Mouse (Mus musculus) thymus, postnatal 14 days (tissue): ENCODE data around the gene Rabgap1l.

Experiments
- DNase-seq: peaks from one replicate; pipeline ENCODE4 v3.0.0; 2021

Rabgap1l gene

GRCm38 (mm10) chr1:160271282-160271967 is 521.6 kb downstream of the Rabgap1l start:
- no peak for DNase-seq

DNA sequence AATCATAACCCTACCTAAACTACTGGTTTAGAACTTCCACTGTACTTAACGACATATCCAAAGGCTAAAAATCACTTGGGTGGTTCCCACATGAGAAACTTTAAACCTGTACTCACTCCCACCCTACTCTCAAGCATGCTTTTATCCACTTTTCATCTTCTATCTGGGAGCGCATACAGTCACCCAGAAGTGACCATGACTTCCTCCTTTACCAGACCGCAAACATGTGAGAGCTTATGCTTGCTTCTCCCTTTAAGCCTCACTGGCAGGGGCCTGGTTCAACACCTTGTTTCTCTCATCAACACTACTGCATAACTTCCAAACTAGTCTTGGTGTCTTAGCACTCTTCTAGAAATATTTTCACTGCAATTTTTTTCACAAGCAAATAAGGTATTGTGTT is 524.7 kb downstream of the Rabgap1l start:
- DNase-seq, result no peak

DNA sequence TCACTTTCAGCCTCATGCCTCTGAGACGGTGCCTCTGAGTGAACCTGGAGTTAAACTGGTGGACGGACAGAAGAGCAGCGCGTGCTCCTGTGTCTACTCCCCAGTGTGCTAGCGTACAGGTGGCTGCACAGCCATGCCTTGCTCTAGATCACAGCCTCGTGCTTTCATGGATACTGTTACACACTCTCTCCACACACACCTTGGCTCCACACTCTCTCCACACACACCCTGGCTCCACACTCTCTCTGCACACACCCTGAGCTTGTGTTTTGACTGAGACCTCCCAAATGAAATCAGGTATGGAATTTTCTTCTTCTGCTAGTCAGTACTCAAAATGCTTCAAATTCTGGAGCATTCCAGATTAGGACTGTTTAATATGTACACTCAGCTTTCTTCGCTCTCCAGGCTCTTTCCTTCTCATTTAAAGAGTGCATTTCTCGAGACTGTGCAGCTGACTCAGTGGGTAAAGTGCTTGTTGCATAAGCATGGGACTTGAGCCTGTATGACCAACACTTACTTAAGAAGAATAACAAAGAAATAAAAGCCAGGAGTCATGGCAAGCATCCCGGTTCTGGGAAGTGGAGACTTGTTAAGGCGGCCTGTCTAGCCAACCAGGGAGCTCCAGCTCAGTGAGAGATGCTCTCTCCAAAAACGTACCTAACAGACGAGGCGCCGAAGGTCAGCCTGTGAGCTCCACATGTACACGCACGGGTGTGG is 529.2 kb downstream of the Rabgap1l start:
- DNase-seq, result no peak

- DNase-seq, result no peak
Observed at GRCm38 (mm10) chr1:160263053-160263452, 530.0 kb downstream of the Rabgap1l start.

DNA sequence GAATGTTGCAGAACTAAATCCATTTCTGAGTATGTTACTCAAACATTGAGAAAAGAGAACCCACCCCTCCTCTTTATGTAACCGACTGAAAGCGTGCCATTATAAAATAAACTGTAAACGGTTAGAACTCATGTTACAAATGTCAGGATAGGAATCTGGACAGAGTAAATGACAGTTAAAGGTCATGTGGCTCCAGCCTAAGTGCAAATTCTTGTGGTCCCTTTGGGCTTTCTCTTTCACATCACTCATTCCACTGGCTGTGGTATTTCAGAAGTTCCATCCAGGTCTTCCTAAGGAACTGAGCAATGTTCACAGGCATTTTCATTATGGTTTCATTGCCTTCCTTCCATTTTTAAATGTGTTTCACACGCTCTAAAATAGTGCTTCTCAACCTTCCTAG is 530.6 kb downstream of the Rabgap1l start:
- no peak for DNase-seq

DNA sequence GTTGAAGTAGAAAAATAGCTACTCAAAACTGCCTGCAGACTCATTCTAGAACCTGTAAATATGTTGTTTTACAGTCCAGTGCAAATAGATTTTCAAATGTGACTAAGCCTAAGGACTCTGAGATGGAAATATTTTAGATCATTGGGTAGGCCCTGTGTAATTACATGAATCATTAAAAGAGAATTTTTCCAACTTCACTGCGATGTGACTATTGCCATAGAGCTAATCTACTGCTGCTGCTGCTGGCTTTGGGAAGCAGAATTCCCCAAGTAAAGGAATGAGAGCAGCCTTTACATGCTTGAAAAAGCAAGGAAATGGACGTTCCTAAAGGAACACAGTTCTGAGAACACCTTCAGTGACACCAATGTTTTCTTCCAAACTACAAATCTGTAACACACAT is 531.2 kb downstream of the Rabgap1l start:
- no peak for DNase-seq

GRCm38 (mm10) chr1:160260605-160261004 is 532.4 kb downstream of the Rabgap1l start:
- no peak for DNase-seq

GRCm38 (mm10) chr1:160259884-160260283 is 533.1 kb downstream of the Rabgap1l start:
- no peak for DNase-seq

- no peak for DNase-seq
Observed at GRCm38 (mm10) chr1:160253108-160253507, 539.9 kb downstream of the Rabgap1l start.

DNA sequence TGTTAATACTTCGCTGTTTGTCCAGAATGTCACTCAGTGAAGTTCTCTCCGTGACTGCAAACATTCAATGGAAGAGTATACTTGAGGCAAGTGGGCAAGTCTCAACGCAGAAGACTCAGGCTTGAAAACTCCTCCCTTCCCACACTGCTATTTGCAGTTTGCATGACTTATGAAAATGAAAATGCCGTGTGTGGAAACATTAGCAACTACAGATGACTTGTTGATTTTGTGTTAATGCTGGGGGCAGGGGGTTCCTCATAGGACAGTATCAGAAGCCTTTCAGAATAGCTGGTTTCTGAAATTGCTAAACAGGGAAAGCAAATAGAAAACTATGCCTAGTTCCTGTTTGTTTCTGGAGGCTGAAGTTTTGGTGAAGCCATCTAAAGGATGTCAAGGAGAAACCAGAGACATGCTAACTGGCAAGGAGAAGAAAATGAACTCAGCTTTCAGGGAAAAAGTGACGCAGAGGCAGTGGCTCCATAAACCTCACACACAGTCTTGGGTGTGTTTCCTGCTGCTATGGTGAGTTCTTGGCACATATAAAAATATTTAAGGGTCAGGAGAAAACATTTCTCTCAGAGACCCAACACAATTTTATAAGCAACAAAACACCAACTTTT is 541.5 kb downstream of the Rabgap1l start:
- DNase-seq, result no peak

GRCm38 (mm10) chr1:160250782-160251181 is 542.2 kb downstream of the Rabgap1l start:
- no peak for DNase-seq

- DNase-seq, result no peak
Observed at GRCm38 (mm10) chr1:160249786-160250185, 543.2 kb downstream of the Rabgap1l start.

DNA sequence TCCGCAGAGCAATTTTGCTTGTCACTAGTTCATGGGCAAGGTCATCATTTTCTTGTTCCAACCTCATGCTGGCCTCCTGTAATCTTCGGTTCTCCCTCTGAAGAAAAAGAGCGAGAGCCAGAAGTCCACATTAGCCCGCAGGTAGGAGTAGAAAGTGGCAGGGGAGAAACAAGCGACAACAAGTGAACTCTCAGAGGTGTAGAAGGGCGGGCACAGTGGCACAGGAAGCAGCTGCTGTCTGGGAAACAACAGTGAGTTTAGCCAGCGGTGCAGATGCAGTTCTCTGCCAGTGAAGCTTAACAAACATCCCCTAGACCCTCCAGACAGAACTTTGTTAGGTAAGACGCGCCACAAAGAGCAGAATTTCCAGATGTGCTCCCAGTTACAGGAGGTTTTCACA is 545.5 kb downstream of the Rabgap1l start:
- peak; percentile 66 for DNase-seq

GRCm38 (mm10) chr1:160246844-160247243 is 546.2 kb downstream of the Rabgap1l start:
- DNase-seq, result no peak

DNA sequence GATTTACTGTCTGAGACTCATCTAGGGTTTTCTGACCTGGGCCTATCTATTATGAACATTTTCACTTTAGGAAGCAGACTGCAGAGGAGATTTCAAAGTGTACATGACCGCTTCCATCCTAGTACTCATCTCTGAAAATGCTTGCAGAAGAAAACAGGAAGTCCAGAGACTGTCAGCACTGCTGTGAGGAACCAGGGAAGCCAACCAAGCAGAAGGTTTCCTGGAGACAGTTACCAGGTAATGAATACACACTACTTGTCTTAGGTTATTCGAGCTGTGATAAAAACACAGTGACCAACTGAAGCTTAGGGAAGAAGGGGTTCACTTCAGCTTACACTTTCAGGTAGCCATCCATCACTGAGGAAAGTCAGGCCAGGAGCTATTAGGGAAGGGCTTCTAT is 547.1 kb downstream of the Rabgap1l start:
- DNase-seq, result no peak

- no peak for DNase-seq
Observed at GRCm38 (mm10) chr1:160244689-160245088, 548.3 kb downstream of the Rabgap1l start.

- DNase-seq, result no peak
Observed at GRCm38 (mm10) chr1:160240091-160240490, 552.9 kb downstream of the Rabgap1l start.

DNA sequence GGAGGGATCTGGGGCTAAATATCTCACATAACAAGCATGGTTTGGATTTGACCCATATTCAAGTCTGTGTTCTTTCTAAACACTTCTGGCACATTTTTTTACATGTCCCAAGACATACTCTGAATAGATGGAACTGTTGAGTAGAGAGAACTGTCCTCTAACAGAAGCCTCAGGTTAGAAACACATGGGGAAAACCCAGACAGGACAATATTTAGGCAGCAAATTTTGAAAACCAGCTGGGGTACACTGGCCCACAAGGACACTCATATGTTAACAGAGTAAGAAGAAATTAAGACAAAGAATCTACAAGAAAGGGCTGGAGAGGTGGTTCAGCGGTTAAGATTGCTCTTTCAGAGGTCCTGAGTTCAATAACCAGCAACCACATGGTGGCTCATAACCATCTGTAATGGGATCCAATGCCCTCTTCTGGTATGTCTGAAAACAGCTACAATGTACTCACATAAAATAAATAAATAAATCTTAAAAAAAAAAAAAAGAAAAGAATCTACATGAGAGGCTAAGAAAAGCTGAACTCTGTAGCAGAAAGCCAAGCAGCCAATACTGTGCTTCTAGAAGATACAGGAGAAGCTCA is 554.1 kb downstream of the Rabgap1l start:
- DNase-seq, result no peak

DNA sequence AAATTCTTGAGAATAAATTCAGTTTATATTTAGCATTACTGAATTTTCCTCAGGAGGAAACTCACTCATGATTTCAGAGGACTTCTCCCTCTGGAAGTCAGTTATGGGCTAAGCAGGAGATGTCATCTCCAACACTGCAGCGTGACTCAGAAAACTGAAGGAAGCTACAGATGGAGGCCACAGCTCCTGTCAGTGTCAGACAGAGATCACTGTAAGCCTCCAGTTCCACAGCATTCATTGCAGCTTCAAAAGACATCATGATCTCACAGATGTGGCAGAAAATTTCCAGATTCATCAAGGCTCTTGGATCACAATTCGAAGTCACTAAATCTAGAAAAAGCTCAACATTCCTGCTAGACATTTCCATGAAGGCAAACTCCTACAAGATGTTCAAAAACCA is 555.0 kb downstream of the Rabgap1l start:
- no peak for DNase-seq

DNA sequence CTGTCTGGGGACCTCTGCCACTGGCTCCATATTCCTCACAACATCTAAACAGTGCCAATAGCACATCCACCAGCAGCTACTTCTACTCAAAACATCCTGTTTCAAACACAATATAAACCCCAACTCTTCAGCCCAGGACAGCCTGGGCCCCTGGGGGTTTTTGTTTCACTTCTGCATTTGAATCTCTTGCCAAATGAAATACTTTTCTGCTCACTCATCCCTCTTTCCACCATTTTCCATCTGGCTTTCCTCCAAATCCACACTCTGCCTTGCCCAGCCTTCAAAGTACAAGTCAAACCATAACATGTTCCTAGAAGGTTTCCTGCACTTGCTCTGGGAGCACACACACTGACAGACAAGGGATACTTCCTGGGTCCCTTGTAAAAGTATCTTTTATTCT is 559.1 kb downstream of the Rabgap1l start:
- DNase-seq, result no peak

- no peak for DNase-seq
Observed at GRCm38 (mm10) chr1:160232113-160232512, 560.9 kb downstream of the Rabgap1l start.

DNA sequence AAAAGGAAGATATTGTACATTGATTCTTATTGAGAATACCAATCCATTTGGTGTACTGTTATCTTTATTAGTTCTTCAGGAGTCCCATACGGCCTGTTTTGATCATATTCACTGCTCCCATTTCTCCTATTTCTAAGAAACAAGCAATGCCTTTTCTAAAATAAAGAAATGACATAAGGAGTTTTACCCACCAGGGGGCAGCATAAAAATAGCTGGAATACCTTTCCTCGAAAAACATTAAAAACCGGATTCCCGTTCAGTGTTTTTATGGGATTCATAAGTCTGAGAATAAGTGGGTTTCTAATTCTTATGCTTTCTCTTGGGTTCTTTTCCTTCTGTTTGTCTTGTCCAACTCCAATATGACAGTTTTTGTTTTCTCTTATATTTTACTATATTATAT is 562.0 kb downstream of the Rabgap1l start:
- peak; percentile 25 for DNase-seq

- DNase-seq, result no peak
Observed at GRCm38 (mm10) chr1:160227850-160228249, 565.2 kb downstream of the Rabgap1l start.

DNA sequence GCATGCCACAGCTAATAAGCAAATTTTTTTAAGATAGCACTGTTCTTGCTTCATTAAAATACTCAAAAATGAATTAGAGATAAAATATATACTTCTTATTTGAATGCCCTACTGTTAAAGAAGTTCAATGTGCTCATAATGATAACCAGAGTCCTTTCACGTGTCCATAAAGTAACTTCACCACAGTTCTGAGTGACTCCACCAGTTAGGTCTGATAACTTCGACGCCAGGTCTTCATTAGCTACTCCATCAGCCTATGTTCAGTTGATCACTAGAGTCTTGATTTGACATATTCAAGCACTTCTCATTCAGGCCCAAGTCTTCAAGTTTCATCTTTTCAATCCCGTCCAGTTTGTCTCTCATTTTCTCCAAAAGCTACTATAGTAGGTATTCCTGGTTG is 565.8 kb downstream of the Rabgap1l start:
- no peak for DNase-seq
